Mouse (Mus musculus) E14TG2a.4 (cell line): ENCODE measurements around the gene Hspbap1.

Source experiments
- CTCF ChIP-seq: conservative IDR thresholded peaks from 2 replicates; pipeline ENCODE4 v1.5.1; 2014; ENCODE audit warnings: low read length
- NANOG ChIP-seq: IDR thresholded peaks from 2 replicates; pipeline ENCODE4 v1.6.1; 2014; ENCODE audit warnings: borderline replicate concordance, low read length, mixed read lengths

DNA sequence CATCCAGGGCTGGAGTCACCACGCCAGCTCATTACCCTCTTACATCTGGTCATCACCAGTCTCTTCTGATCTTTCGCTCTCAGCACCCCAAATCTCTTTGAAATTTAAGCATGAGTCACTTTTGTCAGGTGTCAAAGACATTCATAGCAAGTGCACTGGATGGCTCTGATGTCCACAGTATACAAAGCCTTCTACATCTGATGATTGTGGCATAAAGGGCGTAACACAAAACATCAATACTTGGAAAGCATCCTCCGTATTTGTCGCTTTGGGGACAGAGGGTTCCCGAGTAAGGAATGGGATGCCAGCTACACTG, 1.7 kb upstream of the Hspbap1 start:
- TF ChIP-seq NANOG, result no peak
- TF ChIP-seq CTCF, result no peak
